Mouse (Mus musculus): ENCODE measurements around the gene Tex14. TPM values are rescaled to one million over a fixed set of nuclear protein-coding genes. Genes with fewer than 3 reads are reported as not detected.

Tex14 gene
- polyA plus RNA-seq, 1 experiment from 2014 or later = 0.42 TPM

DNA sequence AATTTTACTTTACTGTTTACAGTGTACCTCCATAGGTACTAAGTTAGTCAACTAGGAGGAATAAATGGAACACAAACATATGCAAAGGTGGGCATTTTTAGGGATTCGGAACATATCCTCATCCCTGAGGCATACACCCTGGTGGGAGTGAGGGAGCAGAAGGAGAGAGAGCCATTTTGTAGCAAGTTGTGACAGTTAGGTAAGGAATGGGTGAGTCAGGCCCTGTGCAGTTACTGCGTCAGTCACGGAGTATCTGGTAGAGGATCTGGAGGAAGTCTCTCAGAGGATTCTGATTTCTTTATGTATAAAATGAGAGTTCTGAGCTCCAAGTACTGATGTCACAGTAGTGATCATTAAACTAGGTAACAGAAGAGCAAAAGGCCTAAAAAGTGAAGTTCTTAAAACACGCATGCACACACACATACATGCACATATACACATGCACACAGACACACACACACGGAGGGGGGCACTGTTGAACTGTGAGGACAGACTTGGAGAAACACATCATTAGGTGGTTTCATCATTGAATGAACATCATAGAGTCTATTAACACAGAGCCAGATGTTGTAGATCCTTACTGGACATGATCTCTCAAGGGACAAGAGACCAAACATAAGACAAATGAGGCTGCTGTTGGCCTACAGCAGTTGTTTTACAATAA lies 182.5 kb downstream of the Tex14 start:
- peaks cover 19% of the 10 kb centered on the region for H3K4me1 ChIP-seq (ENCODE audit: control insufficient read depth, insufficient read depth, low read length)
- no peak overlapping the region for H3K27ac ChIP-seq (ENCODE audit: low read length)
- 88% methylated on average over 5 of the region's 5 CpGs for WGBS

GRCm38 (mm10) chr11:87589605-87590004 lies 184.7 kb downstream of the Tex14 start:
- Histone ChIP-seq H3K9me3 (replicated peaks; ENCODE audit: control insufficient read depth, low read length) (no peaks in the 10 kb centered on the region), H3K4me3 (ENCODE audit: low read length) (no peak overlapping the region), H3K27me3 (ENCODE audit: control insufficient read depth, insufficient read depth, low read length) (no peaks in the 10 kb centered on the region), H3K9ac (ENCODE audit: low read length) (no peak overlapping the region), H3K36me3 (ENCODE audit: control insufficient read depth, insufficient read depth) (no peaks in the 10 kb centered on the region), H3K4me2 (ENCODE audit: low read depth, low read length) (peak overlapping the region; percentile 83), H3K27ac (ENCODE audit: low read length) (no peak overlapping the region), H3K4me1 (ENCODE audit: control insufficient read depth, insufficient read depth, low read length) (peaks cover 24% of the 10 kb centered on the region)
- 87% methylated on average over 8 of the region's 8 CpGs for whole genome bisulfite sequencing
- ATAC-seq (replicated peaks; ENCODE audit: extremely low read depth, insufficient read depth, low FRiP score) = no peak

More for the DNA sequence above, 182.5 kb downstream of the Tex14 start:
- Histone ChIP-seq H3K4me2 (ENCODE audit: low read depth, low read length) (no peak overlapping the region), H3K4me3 (ENCODE audit: low read length) (no peak overlapping the region), H3K27me3 (ENCODE audit: control insufficient read depth, insufficient read depth, low read length) (no peaks in the 10 kb centered on the region), H3K9ac (ENCODE audit: low read length) (no peak overlapping the region), H3K36me3 (ENCODE audit: control insufficient read depth, insufficient read depth) (no peaks in the 10 kb centered on the region), H3K9me3 (replicated peaks; ENCODE audit: control insufficient read depth, low read length) (no peaks in the 10 kb centered on the region)
- no peak for ATAC-seq (replicated peaks; ENCODE audit: extremely low read depth, insufficient read depth, low FRiP score)

DNA sequence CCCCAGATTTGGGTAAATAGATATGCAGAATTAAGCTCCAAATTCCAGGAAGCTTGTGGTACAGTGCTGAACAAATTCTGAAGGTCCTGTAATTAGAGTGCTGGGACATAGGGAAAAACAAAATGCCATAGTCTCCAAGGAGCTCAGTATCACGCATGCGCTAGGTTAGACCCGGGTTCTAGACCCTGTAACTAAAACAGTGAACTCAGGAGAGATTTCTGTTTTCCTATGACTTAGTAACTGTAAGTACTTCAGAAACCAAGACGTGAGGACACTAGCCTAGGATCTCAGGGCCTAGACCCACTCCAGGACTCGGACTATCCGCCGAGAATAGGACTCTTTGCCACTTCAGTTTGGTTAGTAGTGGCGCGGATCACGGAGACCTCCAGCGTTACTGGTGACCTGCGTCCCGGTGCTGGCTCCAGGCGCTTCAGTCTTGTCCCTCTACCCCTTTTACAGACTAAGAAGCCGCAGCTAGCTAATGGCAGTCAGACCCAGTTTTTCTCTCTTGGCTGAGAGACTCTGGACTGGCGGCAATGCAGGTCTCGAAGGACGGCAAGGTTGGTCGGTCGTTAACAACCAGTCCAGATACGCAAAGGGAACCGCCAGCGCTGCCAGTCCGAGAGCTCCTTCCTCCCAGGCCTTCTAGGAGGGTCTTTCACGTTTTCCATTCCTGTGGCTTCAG lies 186.1 kb downstream of the Tex14 start:
- peak overlapping the region; percentile 91 for H3K27ac ChIP-seq (ENCODE audit: low read length)
- H3K4me2 ChIP-seq (ENCODE audit: low read depth, low read length) = peak overlapping the region; percentile 83
- H3K4me3 ChIP-seq (ENCODE audit: low read length) = peak overlapping the region; percentile 84
- H3K27me3 ChIP-seq (ENCODE audit: control insufficient read depth, insufficient read depth, low read length) = no peaks in the 10 kb centered on the region
- H3K9me3 ChIP-seq (replicated peaks; ENCODE audit: control insufficient read depth, low read length) = no peaks in the 10 kb centered on the region
- peaks cover 34% of the 10 kb centered on the region for H3K4me1 ChIP-seq (ENCODE audit: control insufficient read depth, insufficient read depth, low read length)
- WGBS = 3% methylated on average over 25 of the region's 25 CpGs
- peak overlapping the region; percentile 96 for H3K9ac ChIP-seq (ENCODE audit: low read length)
- ATAC-seq (replicated peaks; ENCODE audit: extremely low read depth, insufficient read depth, low FRiP score) = no peak
- H3K36me3 ChIP-seq (ENCODE audit: control insufficient read depth, insufficient read depth) = no peaks in the 10 kb centered on the region

DNA sequence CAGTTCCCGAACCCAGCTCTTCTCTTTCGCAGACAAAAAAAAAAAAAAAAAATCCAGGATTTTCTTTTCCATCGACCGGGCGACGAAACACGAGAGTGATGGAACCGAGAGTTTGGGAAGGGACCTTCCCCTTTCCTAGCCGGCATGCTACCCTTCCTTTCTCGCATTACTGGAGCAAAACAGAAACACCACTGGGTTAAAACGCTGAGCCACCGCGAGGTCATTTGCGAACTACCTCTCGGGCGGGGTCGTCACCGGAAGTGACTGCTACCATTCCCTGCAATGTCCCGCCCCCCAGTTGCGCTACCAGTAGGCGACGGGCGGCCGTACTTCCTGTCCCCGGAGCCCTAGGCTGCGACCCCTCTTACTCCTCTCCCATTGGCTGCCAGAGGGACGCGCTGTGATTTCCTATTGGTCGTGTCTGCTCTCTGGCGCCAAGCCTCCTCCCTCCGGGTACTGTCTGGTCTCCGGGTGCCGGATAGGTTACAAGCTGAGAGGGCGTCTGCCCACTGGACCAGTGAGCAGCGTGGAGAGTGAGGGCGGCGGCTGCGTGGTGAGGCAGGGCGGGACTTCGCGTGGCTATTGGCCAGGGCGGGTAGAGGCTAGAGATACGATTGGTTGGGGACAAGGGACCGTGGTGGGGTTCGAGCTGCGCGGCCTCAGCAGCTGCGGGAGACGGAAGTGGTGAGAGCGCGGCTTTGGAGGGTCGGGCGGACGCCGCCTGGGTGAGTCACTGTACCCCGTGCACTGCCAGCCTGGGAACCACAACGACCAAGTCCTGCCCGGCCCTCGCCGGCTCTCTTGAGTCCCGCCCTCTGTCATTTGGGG lies 186.9 kb downstream of the Tex14 start, which contains the start of gene Mtmr4:
Mtmr4 (plus strand) TSS at position 637 of the 828 bp plus-strand sequence.
- Histone ChIP-seq H3K27me3 (ENCODE audit: control insufficient read depth, insufficient read depth, low read length) (no peaks in the 10 kb centered on the region), H3K4me3 (ENCODE audit: low read length) (peak within 1 kb of the TSS; percentile 84), H3K27ac (ENCODE audit: low read length) (peak within 1 kb of the TSS; percentile 93), H3K36me3 (ENCODE audit: control insufficient read depth, insufficient read depth) (no peaks in the 10 kb centered on the region), H3K9me3 (replicated peaks; ENCODE audit: control insufficient read depth, low read length) (no peaks in the 10 kb centered on the region), H3K9ac (ENCODE audit: low read length) (peak within 1 kb of the TSS; percentile 96), H3K4me1 (ENCODE audit: control insufficient read depth, insufficient read depth, low read length) (peaks cover 40% of the 10 kb centered on the region), H3K4me2 (ENCODE audit: low read depth, low read length) (peak within 1 kb of the TSS; percentile 89)
- peak; percentile 97 for ATAC-seq (replicated peaks; ENCODE audit: extremely low read depth, insufficient read depth, low FRiP score)
- WGBS = under 1% methylated on average over 61 of the region's 61 CpGs

DNA sequence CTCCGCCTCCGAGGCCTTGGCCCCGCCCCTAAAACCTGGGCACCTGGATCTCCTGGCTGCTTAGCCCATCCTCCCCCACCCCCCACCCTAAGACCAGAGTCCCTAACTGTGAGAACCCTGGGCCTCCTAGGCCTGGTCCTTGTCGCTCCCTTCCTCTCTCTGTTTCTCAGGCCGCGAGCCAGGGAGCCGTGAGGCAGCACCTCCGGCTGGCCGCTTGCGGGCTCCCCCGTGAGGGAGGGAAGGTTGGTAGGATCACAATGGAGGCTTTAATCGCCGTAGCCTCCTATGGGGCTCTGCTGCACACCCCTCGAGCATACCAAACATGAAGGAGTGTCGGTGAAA lies 187.5 kb downstream of the Tex14 start:
- peak overlapping the region; percentile 86 for H3K9ac ChIP-seq (ENCODE audit: low read length)
- peak overlapping the region; percentile 93 for H3K27ac ChIP-seq (ENCODE audit: low read length)
- H3K4me1 ChIP-seq (ENCODE audit: control insufficient read depth, insufficient read depth, low read length) = peaks cover 40% of the 10 kb centered on the region
- H3K27me3 ChIP-seq (ENCODE audit: control insufficient read depth, insufficient read depth, low read length) = no peaks in the 10 kb centered on the region
- H3K36me3 ChIP-seq (ENCODE audit: control insufficient read depth, insufficient read depth) = peaks cover 5% of the 10 kb centered on the region; the same call in 1 of the 2 replicates
- H3K4me3 ChIP-seq (ENCODE audit: low read length) = peak overlapping the region; percentile 84
- WGBS = under 1% methylated on average over 15 of the region's 15 CpGs
- H3K9me3 ChIP-seq (replicated peaks; ENCODE audit: control insufficient read depth, low read length) = no peaks in the 10 kb centered on the region
- no peak for ATAC-seq (replicated peaks; ENCODE audit: extremely low read depth, insufficient read depth, low FRiP score)
- H3K4me2 ChIP-seq (ENCODE audit: low read depth, low read length) = peak overlapping the region; percentile 89

- 38% methylated on average over 13 of the region's 13 CpGs for WGBS
- H3K27ac ChIP-seq (ENCODE audit: low read length) = peak overlapping the region; percentile 93
- peaks cover 10% of the 10 kb centered on the region; the same call in 1 of the 2 replicates for H3K36me3 ChIP-seq (ENCODE audit: control insufficient read depth, insufficient read depth)
- H3K4me1 ChIP-seq (ENCODE audit: control insufficient read depth, insufficient read depth, low read length) = peaks cover 40% of the 10 kb centered on the region
- no peak for ATAC-seq (replicated peaks; ENCODE audit: extremely low read depth, insufficient read depth, low FRiP score)
- H3K9me3 ChIP-seq (replicated peaks; ENCODE audit: control insufficient read depth, low read length) = no peaks in the 10 kb centered on the region
- H3K4me3 ChIP-seq (ENCODE audit: low read length) = peak overlapping the region; percentile 84
- no peaks in the 10 kb centered on the region for H3K27me3 ChIP-seq (ENCODE audit: control insufficient read depth, insufficient read depth, low read length)
- H3K4me2 ChIP-seq (ENCODE audit: low read depth, low read length) = peak overlapping the region; percentile 89
- peak overlapping the region; percentile 86 for H3K9ac ChIP-seq (ENCODE audit: low read length)
Measured at GRCm38 (mm10) chr11:87592713-87593598, 188.1 kb downstream of the Tex14 start.

- peak overlapping the region; percentile 64 for H3K27ac ChIP-seq (ENCODE audit: low read length)
- peaks cover 30% of the 10 kb centered on the region for H3K4me1 ChIP-seq (ENCODE audit: control insufficient read depth, insufficient read depth, low read length)
- 3% methylated on average over 32 of the region's 37 CpGs for WGBS
- no peaks in the 10 kb centered on the region for H3K27me3 ChIP-seq (ENCODE audit: control insufficient read depth, insufficient read depth, low read length)
- peak overlapping the region; percentile 99 for H3K4me2 ChIP-seq (ENCODE audit: low read depth, low read length)
- H3K36me3 ChIP-seq (ENCODE audit: control insufficient read depth, insufficient read depth) = peaks cover 29% of the 10 kb centered on the region
- no peaks in the 10 kb centered on the region for H3K9me3 ChIP-seq (replicated peaks; ENCODE audit: control insufficient read depth, low read length)
- peak overlapping the region; percentile 86 for H3K9ac ChIP-seq (ENCODE audit: low read length)
- H3K4me3 ChIP-seq (ENCODE audit: low read length) = peak overlapping the region; percentile 77
- ATAC-seq (replicated peaks; ENCODE audit: extremely low read depth, insufficient read depth, low FRiP score) = peak; percentile 53
Measured at GRCm38 (mm10) chr11:87595327-87595841, 190.5 kb downstream of the Tex14 start.

GRCm38 (mm10) chr11:87595976-87596375 lies 191.1 kb downstream of the Tex14 start:
- Histone ChIP-seq H3K36me3 (ENCODE audit: control insufficient read depth, insufficient read depth) (peaks cover 35% of the 10 kb centered on the region), H3K27me3 (ENCODE audit: control insufficient read depth, insufficient read depth, low read length) (no peaks in the 10 kb centered on the region)

More at GRCm38 (mm10) chr11:87595976-87596375, 191.1 kb downstream of the Tex14 start:
- Histone ChIP-seq H3K4me1 (ENCODE audit: control insufficient read depth, insufficient read depth, low read length) (peaks cover 26% of the 10 kb centered on the region), H3K9me3 (replicated peaks; ENCODE audit: control insufficient read depth, low read length) (no peaks in the 10 kb centered on the region), H3K9ac (ENCODE audit: low read length) (peak overlapping the region; percentile 86), H3K4me3 (ENCODE audit: low read length) (peak overlapping the region; percentile 77), H3K4me2 (ENCODE audit: low read depth, low read length) (peak overlapping the region; percentile 99), H3K27ac (ENCODE audit: low read length) (peak overlapping the region; percentile 64)
- 15% methylated on average over 7 of the region's 7 CpGs for WGBS
- no peak for ATAC-seq (replicated peaks; ENCODE audit: extremely low read depth, insufficient read depth, low FRiP score)

All from heart, embryonic 16.5 days (tissue).